ENCODE assay signal across 9 mouse cellular contexts in the genomic region with DNA sequence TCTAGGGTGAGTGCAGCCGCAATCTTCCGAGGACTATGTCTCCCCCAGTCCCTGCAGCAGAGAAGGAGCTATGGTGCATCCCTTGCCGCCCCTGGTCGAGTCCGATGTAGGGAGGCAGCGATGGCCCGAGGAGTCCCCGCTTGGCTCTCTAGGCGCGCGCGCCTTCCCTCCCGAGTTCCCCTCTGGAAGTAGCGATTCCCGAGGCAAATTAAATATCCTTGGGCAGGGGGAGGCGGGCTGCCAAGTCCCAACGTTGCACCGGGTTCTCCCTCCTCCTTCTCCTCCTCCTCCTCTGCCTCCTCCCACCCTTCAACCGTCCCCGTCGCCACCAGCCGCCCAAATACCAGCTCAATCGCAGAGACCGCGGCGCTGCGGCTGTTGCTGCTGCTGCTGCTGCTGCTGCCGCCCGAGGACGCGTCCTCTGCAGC. TPM values are rescaled to one million over a fixed set of nuclear protein-coding genes. Genes with fewer than 3 reads are reported as not detected.
A peak's percentile ranks its signal among the peaks of the same experiment; 100 is the strongest.
DNase-seq lines count a peak whose midpoint lies in the region; ATAC-seq and TF ChIP-seq lines count a peak whose summit lies in the region.
"Had no signal": no experiment of that assay in that cellular context is flagged by ENCODE, and none has a peak within 500 bp of the region (broad histone marks: within the 10 kb centered on the region; RNA-seq: fewer than 3 reads in every experiment).

No protein-coding gene starts in this region.

- H3K4me2 ChIP-seq in midbrain, embryonic 15.5 days = peak overlapping the region; percentile 77

- no peak for ATAC-seq in megakaryocyte, adult 5-6 weeks (ENCODE audit: poor library complexity, severe bottlenecking)
- peak; percentile 58 for ATAC-seq in midbrain, embryonic 15.5 days (replicated peaks)

- peak; percentile 75 for TF ChIP-seq POLR2A in cortical plate, adult 2 months (IDR thresholded peaks at IDR 0.05; ENCODE audit: extremely low read depth, insufficient read depth, low read length)

- no peaks in the 10 kb centered on the region for H3K36me3 ChIP-seq in megakaryocyte, embryonic 14.5 days (replicated peaks; ENCODE audit: low read length)
- peaks cover 31% of the 10 kb centered on the region for H3K36me3 ChIP-seq in limb, embryonic 10.5 days
- H3K36me3 ChIP-seq in midbrain, embryonic 15.5 days (replicated peaks) = no peaks in the 10 kb centered on the region

- peaks cover 81% of the 10 kb centered on the region for H3K27me3 ChIP-seq in megakaryocyte, embryonic 14.5 days (replicated peaks)
- peaks cover 34% of the 10 kb centered on the region for H3K27me3 ChIP-seq in limb, embryonic 10.5 days (ENCODE audit: low read depth, poor library complexity, severe bottlenecking)
- no peaks in the 10 kb centered on the region for H3K27me3 ChIP-seq in midbrain, embryonic 15.5 days (replicated peaks)

- TF ChIP-seq CTCF in cortical plate, adult 2 months (IDR thresholded peaks at IDR 0.05; ENCODE audit: extremely low read depth, insufficient read depth, low read length) = no peak

- 0% methylated on average over 31 of the region's 31 CpGs for WGBS in limb, embryonic 10.5 days
- under 1% methylated on average over 31 of the region's 31 CpGs for WGBS in midbrain, embryonic 15.5 days

- H3K27ac ChIP-seq in cortical plate, adult 2 months (ENCODE audit: insufficient read depth, low read length) = peak overlapping the region; percentile 84
- H3K27ac ChIP-seq in limb, embryonic 10.5 days = peak overlapping the region; percentile 96
- peak overlapping the region; percentile 98 for H3K27ac ChIP-seq in midbrain, embryonic 15.5 days

- peaks cover 39% of the 10 kb centered on the region for H3K4me1 ChIP-seq in megakaryocyte, embryonic 14.5 days
- peaks cover 2% of the 10 kb centered on the region for H3K4me1 ChIP-seq in cortical plate, adult 2 months (ENCODE audit: control insufficient read depth, insufficient read depth, low read length)
- H3K4me1 ChIP-seq in limb, embryonic 10.5 days = peaks cover 67% of the 10 kb centered on the region
- peaks cover 62% of the 10 kb centered on the region for H3K4me1 ChIP-seq in midbrain, embryonic 15.5 days

- peak overlapping the region; percentile 92 for H3K4me3 ChIP-seq in megakaryocyte, embryonic 14.5 days (replicated peaks)
- peak overlapping the region; percentile 86 for H3K4me3 ChIP-seq in cortical plate, adult 2 months (ENCODE audit: insufficient read depth, low read length)
- H3K4me3 ChIP-seq in limb, embryonic 10.5 days = peak overlapping the region; percentile 76
- peak overlapping the region; percentile 91 for H3K4me3 ChIP-seq in midbrain, embryonic 15.5 days

- peaks cover 20% of the 10 kb centered on the region; the same call in 1 of the 2 replicates for H3K9me3 ChIP-seq in megakaryocyte, embryonic 14.5 days
- peaks cover 4% of the 10 kb centered on the region; the same call in 1 of the 2 replicates for H3K9me3 ChIP-seq in limb, embryonic 10.5 days (replicated peaks)
- H3K9me3 ChIP-seq in midbrain, embryonic 15.5 days = no peaks in the 10 kb centered on the region

- peak overlapping the region; percentile 90 for H3K9ac ChIP-seq in midbrain, embryonic 15.5 days

- peak; percentile 99 for DNase-seq in heart, adult 11 months
- DNase-seq in kidney, adult 11 months = peak; percentile 78
- DNase-seq in limb, embryonic 10.5 days (ENCODE audit: low spot score) = peak; percentile 84
- peak; percentile 81 for DNase-seq in telencephalon, adult 2 months (ENCODE audit: low read depth, low spot score)

RNA-seq across cellular contexts. Expression of a gene that starts 0.5 kb away (rescaled TPM):
- 0.35 TPM in 1 of 2 replicates, not detected in the other for polyA plus RNA-seq in megakaryocyte, embryonic 14.5 days (2012; ENCODE audit: insufficient read depth, low replicate concordance)
- total RNA-seq in megakaryocyte, adult 5-6 weeks (2015) = 0.02 and 0.07 TPM in 2 replicates
- 0.16 TPM in 1 of 2 replicates, not detected in the other for total RNA-seq in megakaryocyte, adult 5-6 weeks (2017)
- polyA plus RNA-seq in cortical plate, adult 2 months (2012; rRNA removed) = 6.1 and 6.3 TPM in 2 replicates
- polyA plus RNA-seq in limb, embryonic 10.5 days (2016; fragmentation: Nextera tagmentation; extraction: Ambion mirVana) = 5.9 and 8.4 TPM in 2 replicates
- polyA plus RNA-seq in midbrain, embryonic 15.5 days (2015; fragmentation: Nextera tagmentation; extraction: Ambion mirVana) = 7.5 and 8.2 TPM in 2 replicates
- total RNA-seq: MEL had no signal

RNA-seq across cellular contexts. Expression of a gene that starts 25.5 kb away (rescaled TPM):
- polyA plus RNA-seq in megakaryocyte, embryonic 14.5 days (2012; ENCODE audit: insufficient read depth, low replicate concordance) = 1.2 TPM in 1 of 2 replicates, not detected in the other
- total RNA-seq in megakaryocyte, adult 5-6 weeks (2015) = 13.0 and 14.8 TPM in 2 replicates
- 16.1 and 16.4 TPM in 2 replicates for total RNA-seq in megakaryocyte, adult 5-6 weeks (2017)
- 6.7 and 7.3 TPM in 2 replicates for polyA plus RNA-seq in cortical plate, adult 2 months (2012; rRNA removed)
- polyA plus RNA-seq in limb, embryonic 10.5 days (2016; fragmentation: Nextera tagmentation; extraction: Ambion mirVana) = 8.4 and 9.1 TPM in 2 replicates
- 3.2 and 4.2 TPM in 2 replicates for polyA plus RNA-seq in midbrain, embryonic 15.5 days (2015; fragmentation: Nextera tagmentation; extraction: Ambion mirVana)

RNA-seq across cellular contexts. Expression of a gene that starts 57.8 kb away (rescaled TPM):
- polyA plus RNA-seq in megakaryocyte, embryonic 14.5 days (2012; ENCODE audit: insufficient read depth, low replicate concordance) = not detected in 2 replicates
- not detected in 2 replicates for total RNA-seq in megakaryocyte, adult 5-6 weeks (2015)
- not detected in 2 replicates for total RNA-seq in megakaryocyte, adult 5-6 weeks (2017)
- polyA plus RNA-seq in cortical plate, adult 2 months (2012; rRNA removed) = not detected in 2 replicates
- 15.4 and 24.6 TPM in 2 replicates for polyA plus RNA-seq in limb, embryonic 10.5 days (2016; fragmentation: Nextera tagmentation; extraction: Ambion mirVana)
- 22.1 and 26.4 TPM in 2 replicates for polyA plus RNA-seq in midbrain, embryonic 15.5 days (2015; fragmentation: Nextera tagmentation; extraction: Ambion mirVana)
- total RNA-seq: MEL had no signal

Comparison
In these comparisons a context has a peak if more than half of its experiments do, and no peak if none do; other contexts are left out.
1. RNA of a gene that starts 57.8 kb away (polyA plus RNA-seq): 15.4 to 24.6 TPM in limb, embryonic 10.5 days and 22.1 to 26.4 TPM in midbrain, embryonic 15.5 days; not detected in megakaryocyte, embryonic 14.5 days and not detected in cortical plate, adult 2 months; every median in the first group is over 10 times any median in the second.
2. Peak in every context shown above with its lines, with median percentiles within 50 percentile points of each other: H3K4me3 ChIP-seq, H3K27ac ChIP-seq and DNase-seq.